Mouse (Mus musculus) ES-CJ7 (cell line): ENCODE data around the gene Arhgap19.
A peak's percentile ranks its signal among the peaks of the same experiment; 100 is the strongest.

Source experiments
- DNase-seq: peaks from one replicate; pipeline ENCODE4 v3.0.0; 2011; ENCODE audit warnings: low read depth, low spot score

Gene Arhgap19

GRCm38 (mm10) chr19:41831718-41832391, 30.0 kb upstream of the Arhgap19 start:
- DNase-seq = peak; percentile 83

GRCm38 (mm10) chr19:41831101-41831570, 29.3 kb upstream of the Arhgap19 start:
- peak; percentile 60 for DNase-seq

GRCm38 (mm10) chr19:41830106-41831031, 28.5 kb upstream of the Arhgap19 start:
- DNase-seq = peak; percentile 50

GRCm38 (mm10) chr19:41829381-41830105, 27.7 kb upstream of the Arhgap19 start, which contains the start of gene Frat1:
Gene Frat1 (plus strand): TSS chr19:41829970.
- peak; percentile 95 for DNase-seq

GRCm38 (mm10) chr19:41828941-41829340, 27.1 kb upstream of the Arhgap19 start:
- DNase-seq = no peak

GRCm38 (mm10) chr19:41826529-41826928, 24.7 kb upstream of the Arhgap19 start:
- no peak for DNase-seq

GRCm38 (mm10) chr19:41824950-41825349, 23.1 kb upstream of the Arhgap19 start:
- DNase-seq = no peak

GRCm38 (mm10) chr19:41822589-41822988, 20.7 kb upstream of the Arhgap19 start:
- DNase-seq = no peak

GRCm38 (mm10) chr19:41821436-41821835, 19.6 kb upstream of the Arhgap19 start:
- peak; percentile 65 for DNase-seq

- DNase-seq = no peak
These were observed 16.9 kb upstream of the Arhgap19 start for GRCm38 (mm10) chr19:41818749-41819148.

GRCm38 (mm10) chr19:41817325-41817724, 15.5 kb upstream of the Arhgap19 start:
- DNase-seq = no peak

- peak; percentile 31 for DNase-seq
These were observed 15.1 kb upstream of the Arhgap19 start for GRCm38 (mm10) chr19:41816915-41817314.

- no peak for DNase-seq
These were observed 14.6 kb upstream of the Arhgap19 start for GRCm38 (mm10) chr19:41816410-41816809.

GRCm38 (mm10) chr19:41813374-41813773, 11.5 kb upstream of the Arhgap19 start:
- no peak for DNase-seq

- no peak for DNase-seq
These were observed 10.7 kb upstream of the Arhgap19 start for GRCm38 (mm10) chr19:41812525-41812924.

GRCm38 (mm10) chr19:41810074-41810473, 8.2 kb upstream of the Arhgap19 start:
- no peak for DNase-seq

GRCm38 (mm10) chr19:41808104-41808634, 6.3 kb upstream of the Arhgap19 start:
- no peak for DNase-seq

GRCm38 (mm10) chr19:41807497-41807896, 5.7 kb upstream of the Arhgap19 start:
- DNase-seq = no peak

- DNase-seq = peak; percentile 73
These were observed 4.0 kb upstream of the Arhgap19 start for GRCm38 (mm10) chr19:41805831-41806230.

- peak; percentile 91 for DNase-seq
These were observed 1.5 kb upstream of the Arhgap19 start for GRCm38 (mm10) chr19:41803322-41803721.

- no peak for DNase-seq
These were observed 683 bp downstream of the Arhgap19 start for GRCm38 (mm10) chr19:41800986-41801741.
